Mouse (Mus musculus): ENCODE measurements at regions not wholly inside any gene's neighbourhood (a gene's known extent, or its start where the extent isn't known, plus 50 kb on each side); places are given as distances from the start of the nearest gene placed in this dataset.

GRCm38 (mm10) chr1:168010416-168010815, 321.4 kb downstream of the Lmx1a start:
- no peak for DNase-seq

GRCm38 (mm10) chr1:168012069-168012468, 323.0 kb downstream of the Lmx1a start:
- DNase-seq = no peak

GRCm38 (mm10) chr1:168012611-168013010, 323.6 kb downstream of the Lmx1a start:
- DNase-seq = no peak

GRCm38 (mm10) chr1:168016375-168016890, 327.4 kb downstream of the Lmx1a start:
- DNase-seq = no peak

GRCm38 (mm10) chr1:168026481-168026880, 337.4 kb downstream of the Lmx1a start:
- no peak for DNase-seq

GRCm38 (mm10) chr1:168044765-168045164, 355.7 kb downstream of the Lmx1a start:
- no peak for DNase-seq

- DNase-seq = no peak
Observed at GRCm38 (mm10) chr1:168046347-168046746, 357.3 kb downstream of the Lmx1a start.

GRCm38 (mm10) chr1:168046749-168047148, 357.7 kb downstream of the Lmx1a start:
- no peak for DNase-seq

GRCm38 (mm10) chr1:168049965-168050364, 360.9 kb downstream of the Lmx1a start:
- no peak for DNase-seq

- DNase-seq = no peak
Observed at GRCm38 (mm10) chr1:168056479-168056878, 367.4 kb downstream of the Lmx1a start.

GRCm38 (mm10) chr1:168057479-168057878, 368.4 kb downstream of the Lmx1a start:
- no peak for DNase-seq

- no peak for DNase-seq
Observed at GRCm38 (mm10) chr1:168058769-168059168, 369.7 kb downstream of the Lmx1a start.

GRCm38 (mm10) chr1:168064065-168064664, 367.9 kb downstream of the Pbx1 start:
- no peak for DNase-seq

GRCm38 (mm10) chr1:168065598-168066041, 366.4 kb downstream of the Pbx1 start:
- DNase-seq = no peak

GRCm38 (mm10) chr1:168066810-168067209, 365.3 kb downstream of the Pbx1 start:
- no peak for DNase-seq

GRCm38 (mm10) chr1:168068003-168068919, 363.8 kb downstream of the Pbx1 start:
- DNase-seq = no peak

GRCm38 (mm10) chr1:168068920-168069590, 363.0 kb downstream of the Pbx1 start:
- DNase-seq = no peak
